Mouse (Mus musculus) NIH3T3 (cell line): ENCODE data around the gene Rgl2.
"Not testable (repeated sequence)": the region's sequence is repeated elsewhere in the genome, so short reads cannot be mapped to it uniquely, and the experiment has no call there.

Source experiments
- DNase-seq: peaks from one replicate; pipeline ENCODE4 v3.0.0-alpha.2; 2012; ENCODE audit warnings: low read depth

Gene Rgl2

DNA sequence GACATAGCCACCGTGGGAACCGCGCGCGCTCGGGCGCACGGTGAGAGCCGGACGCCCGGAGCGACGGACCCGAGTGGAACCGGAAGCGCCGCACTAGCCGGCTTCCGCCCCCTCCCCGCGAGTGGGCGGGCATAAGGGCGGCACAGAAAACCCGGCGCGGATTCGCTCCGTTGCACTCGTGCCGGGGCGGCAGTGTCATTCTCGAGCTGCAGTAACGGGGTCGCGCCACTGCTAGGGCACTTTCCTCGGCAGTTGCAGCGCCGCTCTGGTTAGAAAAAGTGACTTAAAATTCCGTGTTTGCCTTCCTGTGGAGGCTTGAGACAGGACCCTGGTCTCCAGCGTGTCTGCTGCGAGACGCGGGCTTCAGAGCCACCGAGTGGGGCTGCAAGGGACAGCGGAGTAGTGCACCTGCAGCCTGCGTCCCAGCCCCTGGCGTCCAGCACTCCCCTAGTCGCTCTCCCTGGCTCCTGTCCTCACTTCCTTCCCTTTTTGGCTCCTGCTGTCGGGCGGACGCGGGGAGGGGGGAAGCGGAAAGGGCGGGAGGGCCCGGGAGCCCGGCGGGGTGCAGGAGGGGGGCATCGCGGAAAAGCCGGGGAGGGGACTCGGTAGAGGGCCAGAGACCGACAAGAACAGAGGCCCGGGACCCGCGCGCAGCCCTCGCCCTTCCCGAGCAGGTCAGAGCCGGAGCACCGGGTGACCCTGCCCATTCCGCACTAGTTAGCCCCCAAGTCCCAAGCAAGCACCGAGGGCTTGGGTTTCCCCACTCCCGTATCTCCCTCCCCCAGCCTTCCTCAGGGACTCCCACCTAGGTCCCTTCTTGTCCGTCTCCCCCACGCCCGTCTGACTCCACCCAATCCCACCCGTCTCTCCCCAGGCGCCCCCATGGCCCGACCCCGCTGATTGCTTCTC, at the start of gene Rgl2:
Gene Rgl2 (plus strand): TSS at position 173 of the 909 bp plus-strand sequence.
- DNase-seq = peak; percentile 96

DNA sequence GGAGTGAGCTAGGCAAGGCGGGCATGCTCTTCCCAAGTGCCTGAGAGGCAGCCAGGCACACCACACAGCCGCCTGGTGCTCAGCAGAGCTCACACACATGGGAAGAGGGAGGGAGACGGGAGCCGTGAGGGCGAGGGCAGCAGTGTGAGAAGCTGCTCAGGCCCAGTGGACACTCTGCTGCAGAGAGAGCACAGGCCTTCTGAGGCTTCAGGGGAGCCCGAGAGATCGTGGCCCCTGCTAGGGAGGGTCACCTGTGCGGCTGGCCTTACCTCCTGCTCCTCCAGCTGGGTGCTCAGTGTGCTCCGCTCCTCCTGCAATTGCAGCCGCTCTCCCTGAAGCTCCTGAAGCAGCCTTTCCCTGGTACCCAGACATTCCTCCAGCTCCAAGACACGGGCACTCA, 45.0 kb upstream of the Rgl2 start:
- DNase-seq = not testable (repeated sequence)

DNA sequence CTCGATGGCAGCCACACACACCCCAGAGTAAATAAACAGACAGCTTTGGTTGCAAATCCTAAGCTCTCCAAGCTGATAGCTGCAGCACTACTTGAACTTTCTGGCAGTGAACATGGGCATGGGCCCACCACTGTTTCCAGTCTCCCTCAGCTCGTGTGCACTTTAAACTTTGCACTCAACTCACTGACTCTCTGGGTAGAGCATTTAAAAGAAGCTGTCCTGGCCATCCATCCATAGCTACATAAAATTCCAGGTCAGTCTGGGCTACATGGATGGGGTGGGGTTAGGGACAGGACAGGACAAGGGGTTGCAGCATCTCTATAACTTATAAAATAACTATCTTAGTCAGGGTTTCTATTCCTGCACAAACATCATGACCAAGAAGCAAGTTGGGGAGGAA, 41.5 kb upstream of the Rgl2 start:
- not testable (repeated sequence) for DNase-seq

DNA sequence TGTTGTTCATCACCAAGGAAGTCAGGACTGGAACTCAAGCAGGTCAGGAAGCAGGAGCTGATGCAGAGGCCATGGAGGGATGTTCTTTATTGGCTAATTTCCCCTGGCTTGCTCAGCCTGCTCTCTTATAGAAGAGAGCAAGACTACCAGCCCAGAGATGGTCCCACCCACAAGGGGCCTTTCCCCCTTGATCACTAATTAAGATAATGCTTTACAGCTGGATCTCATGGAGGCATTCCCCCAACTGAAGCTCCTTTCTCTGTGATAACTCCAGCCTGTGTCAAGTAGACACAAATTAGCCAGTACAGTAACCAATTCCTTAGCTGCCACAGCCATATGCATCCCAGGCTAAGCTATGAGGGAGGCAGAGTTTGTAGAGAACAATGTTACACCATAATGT, 41.1 kb upstream of the Rgl2 start:
- DNase-seq = not testable (repeated sequence)

DNA sequence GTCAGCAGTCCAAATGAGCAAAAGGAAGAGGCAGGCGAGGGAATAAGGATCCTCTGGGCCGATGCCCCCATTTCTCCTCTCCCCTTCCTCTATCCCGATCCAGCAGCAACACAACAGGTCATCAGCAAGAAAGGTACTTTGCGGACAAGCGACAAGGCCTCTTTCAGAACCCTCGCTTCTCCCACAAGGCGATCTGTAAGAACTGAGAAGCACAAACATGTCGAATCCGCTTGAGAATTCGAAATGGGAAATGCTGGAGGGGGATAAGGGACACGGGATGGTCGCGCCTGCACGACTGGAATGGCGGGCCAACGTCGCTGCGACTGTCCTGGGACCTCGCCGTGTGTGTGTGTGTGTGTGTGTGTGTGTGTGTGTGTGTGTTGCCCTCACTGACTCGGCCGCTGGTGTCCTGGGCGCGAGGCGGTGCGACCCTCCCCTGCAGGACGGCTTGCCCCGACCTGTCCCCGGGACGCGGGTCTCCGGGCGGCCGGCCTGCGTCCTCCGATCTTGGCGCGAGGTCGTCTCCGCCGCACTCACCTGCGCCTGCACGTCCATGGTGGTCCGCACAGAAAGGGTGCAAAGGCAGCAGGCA, 39.3 kb upstream of the Rgl2 start:
- not testable (repeated sequence) for DNase-seq

DNA sequence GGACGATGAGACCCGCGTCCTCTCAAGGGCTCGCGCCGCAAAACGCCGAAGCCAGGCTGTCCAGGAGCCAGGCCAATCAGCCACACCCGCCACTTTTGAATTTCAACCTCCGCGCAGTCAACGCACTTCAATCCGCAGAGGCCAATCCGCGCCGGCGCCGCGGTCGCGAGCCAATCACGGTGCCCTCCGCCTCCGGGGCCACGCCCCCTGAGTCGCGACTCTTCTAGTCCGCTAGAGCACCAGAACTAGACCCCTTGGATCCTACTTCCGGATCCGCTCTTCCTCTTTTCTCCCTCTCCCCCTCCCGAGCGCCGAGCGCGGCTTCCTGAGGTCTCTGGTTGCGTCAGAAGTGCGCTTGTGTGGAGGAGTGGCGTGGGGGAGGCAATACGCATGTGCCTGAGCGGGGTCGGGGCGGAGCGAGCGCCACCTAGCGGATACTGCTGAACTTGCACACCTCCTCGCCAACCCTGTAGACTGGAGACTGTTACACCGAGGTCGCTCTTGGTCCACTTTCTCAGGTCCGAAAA, 38.7 kb upstream of the Rgl2 start, which contains the start of gene Kifc1:
Gene Kifc1 (minus strand): TSS at position 129 of the 527 bp plus-strand sequence.
- peak; percentile 100 for DNase-seq

DNA sequence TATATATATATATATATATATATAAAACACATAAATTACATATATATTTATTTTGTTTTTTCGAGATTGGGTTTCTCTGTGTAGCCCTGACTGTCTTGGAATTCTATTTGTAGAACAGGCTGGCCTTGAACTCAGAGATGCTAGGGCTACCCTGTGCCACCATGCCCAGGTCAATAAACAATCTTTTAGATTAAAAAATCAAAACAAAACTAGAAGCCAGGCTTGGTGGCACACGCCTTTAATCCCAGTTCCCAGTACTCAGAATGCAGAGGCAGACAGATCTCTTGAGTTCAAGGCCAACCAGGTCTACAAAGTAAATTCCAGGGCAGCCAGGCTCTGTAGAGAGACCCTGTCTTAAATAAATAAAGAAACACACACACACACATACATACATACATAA, 38.0 kb upstream of the Rgl2 start:
- no peak for DNase-seq

DNA sequence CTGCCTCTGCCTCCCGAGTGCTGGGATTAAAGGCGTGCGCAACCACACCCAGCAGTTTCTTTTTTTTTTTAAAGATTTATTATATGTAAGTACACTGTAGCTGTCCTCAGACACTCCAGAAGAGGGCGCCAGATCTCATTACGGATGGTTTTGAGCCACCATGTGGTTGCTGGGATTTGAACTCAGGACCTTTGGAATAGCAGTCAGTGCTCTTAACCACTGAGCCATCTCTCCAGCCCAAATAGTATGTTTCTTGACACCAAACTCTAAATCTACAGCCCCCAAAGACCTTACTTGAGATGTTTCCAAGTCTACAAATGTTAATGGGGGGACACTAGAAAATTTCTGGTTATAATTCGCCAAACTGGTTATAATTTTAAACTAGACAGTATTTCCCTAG, 37.5 kb upstream of the Rgl2 start:
- not testable (repeated sequence) for DNase-seq

DNA sequence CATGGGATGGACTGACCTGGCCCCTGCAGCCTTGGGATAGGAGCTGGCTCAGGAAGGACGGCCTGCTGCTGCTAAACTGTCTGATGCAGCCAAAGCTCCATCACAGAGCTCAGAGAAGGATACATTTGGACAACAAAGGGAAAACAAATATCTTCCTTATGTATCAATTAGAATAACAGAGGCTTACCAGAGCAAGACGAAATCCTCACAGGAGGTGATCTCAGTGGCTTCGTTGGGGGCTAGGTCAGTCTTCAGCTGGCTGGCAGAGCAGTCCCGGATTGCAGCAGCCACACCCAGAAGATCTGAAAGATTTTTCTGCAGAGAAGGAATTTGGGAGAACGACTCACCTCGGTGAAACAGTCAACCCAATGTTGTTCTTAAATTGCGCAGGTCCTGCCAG, 36.9 kb upstream of the Rgl2 start:
- peak; percentile 40 for DNase-seq

DNA sequence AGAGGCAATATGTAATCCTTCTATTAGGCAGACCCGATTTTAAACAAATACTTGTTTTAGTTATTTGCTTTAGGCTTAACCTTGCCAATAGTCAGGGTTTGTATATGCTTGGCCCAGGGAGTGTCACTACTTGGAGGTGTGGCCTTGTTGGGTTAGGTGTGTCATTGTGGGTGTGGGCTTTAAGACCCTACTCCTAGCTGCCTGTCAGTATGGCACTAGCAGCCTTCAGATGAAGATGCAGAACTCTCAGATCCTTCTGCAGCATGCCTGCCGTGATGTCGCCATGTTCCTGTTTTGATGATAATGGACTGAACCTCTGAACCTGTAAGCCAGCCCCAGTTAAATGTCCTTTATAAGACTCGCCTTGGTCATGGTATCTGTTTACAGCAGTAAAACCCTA, 36.3 kb upstream of the Rgl2 start:
- peak; percentile 1 for DNase-seq

DNA sequence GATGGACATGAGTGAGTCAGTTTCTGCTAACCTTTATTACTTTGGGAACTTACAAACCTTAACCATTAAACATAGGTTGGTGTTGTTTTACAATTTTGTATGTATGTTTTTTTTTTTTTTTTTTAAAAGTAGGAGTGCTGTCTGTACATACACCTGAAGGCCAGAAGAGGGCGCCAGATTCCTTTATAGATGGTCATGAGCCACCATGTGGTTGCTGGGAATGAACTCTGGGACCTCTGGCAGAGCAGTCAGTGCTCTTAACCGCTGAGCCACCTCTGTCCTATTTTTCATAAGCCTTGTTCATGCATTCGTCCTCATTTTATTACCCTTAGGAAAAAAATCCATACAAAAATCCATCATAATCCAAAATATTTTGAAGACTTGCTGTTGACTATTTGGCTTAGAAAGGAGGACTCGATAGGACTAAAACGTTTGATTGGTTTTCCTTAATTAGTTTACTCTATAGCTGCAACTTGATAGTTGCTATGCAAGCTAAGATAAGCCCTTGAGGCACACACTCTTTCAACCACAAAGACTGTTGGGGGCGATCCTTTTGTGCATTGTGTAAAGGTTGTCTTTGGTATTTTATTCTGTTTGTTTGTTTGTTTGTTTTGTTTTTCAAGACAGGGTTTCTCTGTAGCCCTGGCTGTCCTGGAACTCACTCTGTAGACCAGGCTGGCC, 32.1 kb upstream of the Rgl2 start:
- peak; percentile 93 for DNase-seq

DNA sequence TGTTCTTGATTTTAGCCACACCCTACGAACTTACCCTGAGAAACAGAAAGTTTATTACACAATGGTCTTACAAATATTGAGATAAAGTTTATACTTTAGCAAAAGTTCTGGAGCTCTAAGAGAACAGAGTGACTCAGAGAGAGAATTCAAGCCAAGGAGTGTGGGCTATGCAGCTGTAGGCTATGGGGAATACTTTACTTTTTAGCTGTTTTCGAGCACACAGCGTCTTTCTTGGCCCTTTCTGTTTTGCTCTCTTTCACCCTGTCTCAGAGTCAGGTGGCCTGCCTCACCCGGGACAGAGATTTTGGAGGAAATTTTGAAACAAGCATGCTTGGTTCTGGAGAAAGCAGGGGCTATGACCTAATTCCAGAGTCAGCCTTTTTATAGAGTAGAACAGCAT, 31.1 kb upstream of the Rgl2 start:
- DNase-seq = peak; percentile 73

DNA sequence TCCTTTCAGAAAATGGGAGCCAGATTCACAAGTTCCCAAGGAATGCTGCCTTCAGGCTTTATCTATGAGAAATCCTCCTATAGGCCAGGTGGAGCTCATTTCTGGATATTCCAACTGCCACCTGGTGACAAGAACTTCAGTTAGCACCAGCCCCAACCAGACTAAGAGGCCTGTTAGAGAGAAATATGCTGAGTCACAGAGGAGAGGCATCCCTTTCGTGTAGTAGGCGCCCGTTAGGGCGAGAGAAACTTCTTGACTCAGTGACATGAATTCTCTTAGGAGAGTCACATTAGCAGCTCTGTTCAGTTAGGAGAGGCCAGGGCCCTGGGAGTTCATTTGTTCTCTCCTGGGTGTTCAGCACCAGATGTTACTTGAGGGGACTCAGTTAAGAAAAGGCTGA, 29.7 kb upstream of the Rgl2 start:
- no peak for DNase-seq

DNA sequence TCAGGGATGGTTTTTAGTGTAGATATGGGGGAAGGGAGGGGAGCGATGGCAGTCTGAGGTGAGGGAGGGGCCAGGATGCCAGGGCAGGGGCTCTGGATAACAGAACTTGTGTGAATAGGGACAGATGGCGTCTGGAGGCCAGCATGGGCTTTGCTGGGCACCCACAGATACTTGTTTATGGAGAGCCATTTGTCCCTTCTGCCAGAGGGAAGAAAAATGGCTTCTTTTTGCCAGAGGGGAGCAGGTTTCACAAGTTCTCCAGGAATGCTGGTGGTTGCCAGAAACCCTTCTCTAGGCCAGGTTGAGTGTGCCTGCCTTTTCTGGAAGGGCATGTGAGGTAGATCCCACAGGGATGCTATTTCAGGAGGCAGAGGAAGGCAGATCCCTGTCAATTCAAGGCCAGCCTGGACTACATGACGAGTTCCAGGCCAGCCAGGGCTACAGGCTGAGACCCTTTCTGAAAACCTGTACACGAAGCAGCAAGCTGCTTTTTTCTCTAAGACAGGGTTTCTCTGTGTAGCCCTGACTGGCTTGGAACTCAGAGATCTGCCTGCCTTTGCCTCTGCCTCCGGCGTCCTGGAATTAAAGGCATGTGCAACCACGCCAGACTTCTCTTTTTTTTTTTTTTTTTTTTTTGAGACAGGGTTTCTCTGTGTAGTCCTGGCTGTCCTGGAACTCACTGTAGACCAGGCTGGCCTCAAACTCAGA, 28.9 kb upstream of the Rgl2 start:
- DNase-seq = peak; percentile 24

DNA sequence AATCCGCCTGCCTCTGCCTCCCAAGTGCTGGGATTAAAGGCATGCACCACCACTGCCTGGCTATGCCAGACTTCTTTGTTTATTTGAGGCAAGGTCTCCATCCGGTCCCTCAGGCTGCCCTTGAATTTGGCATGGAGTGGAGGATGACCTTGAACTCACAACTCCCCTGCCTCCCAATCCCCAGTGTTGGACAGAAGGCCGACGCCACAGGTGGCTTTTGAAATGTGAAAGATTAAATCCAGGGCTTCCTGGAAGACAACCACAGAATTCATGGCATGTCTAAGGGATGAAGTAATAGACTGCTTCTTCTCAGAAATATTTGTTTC, 28.4 kb upstream of the Rgl2 start:
- no peak for DNase-seq

DNA sequence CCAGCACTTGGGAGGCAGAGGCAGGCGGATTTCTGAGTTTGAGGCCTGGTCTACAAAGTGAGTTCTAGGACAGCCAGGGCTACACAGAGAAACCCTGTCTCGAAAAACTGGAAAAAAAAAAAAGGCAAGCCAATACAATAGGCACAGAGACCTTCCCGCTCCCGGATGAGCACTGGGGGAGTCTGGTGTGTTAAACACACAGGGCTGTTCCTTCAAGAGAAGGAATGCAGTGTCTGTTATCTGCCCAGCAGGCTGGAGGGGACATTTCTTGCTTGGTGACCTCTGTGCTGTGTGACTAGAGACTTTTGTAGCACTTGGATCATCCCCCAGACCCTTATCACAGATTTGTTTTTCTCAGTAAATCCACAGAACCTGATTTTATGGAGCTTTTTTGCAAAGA, 27.7 kb upstream of the Rgl2 start:
- no peak for DNase-seq

DNA sequence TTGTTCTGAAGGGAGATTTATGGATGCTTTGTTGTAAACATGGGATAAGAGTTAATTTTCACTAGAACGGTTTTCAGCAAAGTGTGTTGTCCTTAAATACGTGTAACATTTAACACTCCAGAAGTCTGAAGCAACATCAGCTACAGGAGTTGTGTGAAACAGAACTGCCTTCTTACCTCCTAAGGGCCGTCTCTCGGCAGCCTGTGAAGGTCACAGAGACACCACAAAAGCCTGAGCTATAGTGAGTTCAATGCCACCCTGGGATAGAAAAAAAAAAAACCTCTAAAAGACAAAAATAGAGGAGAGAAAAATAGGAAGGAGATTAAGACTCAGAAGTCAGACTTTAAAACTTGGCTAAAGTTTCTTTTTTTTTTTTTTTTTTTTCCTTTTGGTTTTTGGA, 27.3 kb upstream of the Rgl2 start:
- no peak for DNase-seq

DNA sequence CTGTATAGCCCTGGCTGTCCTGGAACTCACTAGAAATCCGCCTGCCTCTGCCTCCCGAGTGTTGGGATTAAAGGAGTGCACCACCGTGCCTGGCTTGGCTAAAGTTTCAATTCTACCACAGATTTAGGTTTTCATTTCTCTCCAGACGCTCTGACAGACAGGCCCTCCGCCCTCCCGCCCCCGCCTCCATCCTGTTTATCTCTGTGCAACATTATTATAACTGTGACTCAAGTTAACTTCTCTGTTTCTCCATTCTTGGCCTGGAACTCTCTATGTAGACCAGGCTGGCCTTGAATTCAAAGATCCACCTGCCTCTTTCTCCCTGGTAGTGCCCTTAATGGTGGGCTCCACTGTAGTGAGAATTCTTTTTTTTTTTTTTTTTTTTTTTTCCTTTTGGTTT, 26.9 kb upstream of the Rgl2 start:
- DNase-seq = no peak

DNA sequence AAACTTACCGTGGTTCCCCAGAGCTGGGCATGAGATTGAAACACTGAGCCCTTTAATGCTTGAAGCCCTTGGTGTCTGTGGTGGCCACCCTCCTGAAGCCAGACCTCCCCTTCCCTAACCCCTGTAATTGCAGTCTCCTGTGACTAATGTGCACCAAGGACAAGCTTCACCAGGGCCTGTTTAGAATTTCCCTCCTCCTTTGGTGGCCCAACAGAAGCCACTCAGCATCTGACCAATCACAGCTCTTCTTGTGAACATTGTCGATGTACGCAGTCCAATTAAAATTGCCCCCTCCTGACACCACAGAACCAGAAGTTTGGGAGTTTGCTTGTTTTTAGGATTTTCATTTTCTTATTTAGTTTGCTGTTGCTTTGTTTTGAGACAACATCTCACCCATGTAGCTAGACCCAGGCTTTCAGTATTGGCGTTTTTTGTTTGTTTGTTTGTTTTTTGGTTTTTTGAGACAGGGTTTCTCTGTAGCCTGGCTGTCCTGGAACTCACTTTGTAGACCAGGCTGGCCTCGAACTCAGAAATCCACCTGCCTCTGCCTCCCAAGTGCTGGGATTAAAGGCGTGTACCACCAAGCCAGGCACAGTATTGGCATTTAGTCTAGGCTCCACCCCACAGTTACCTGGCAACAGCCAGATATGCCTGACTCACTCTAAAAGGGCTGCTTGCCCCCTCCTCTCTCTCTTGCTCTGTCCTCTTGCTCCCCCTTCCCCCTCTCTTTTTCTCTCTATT, 25.3 kb upstream of the Rgl2 start:
- DNase-seq = not testable (repeated sequence)

DNA sequence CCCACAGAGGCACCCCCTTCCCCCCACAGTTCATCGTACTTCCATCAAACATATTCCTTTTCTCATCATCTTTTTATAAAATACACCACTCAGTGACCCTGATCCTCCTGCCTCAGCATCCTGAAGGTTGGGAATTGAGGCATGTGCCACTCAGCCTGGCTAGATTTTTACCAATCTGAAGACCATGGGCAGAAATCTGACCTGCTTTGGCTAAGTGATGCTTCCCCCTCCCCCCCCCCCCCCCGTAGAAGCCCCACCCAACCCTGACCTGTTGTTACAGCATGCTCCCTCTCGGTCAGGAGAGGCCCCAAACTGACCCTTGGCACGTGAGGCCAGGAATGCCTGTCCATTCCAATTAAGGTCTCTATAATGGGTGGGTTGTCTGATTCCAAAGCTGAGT, 24.5 kb upstream of the Rgl2 start, which contains the start of gene Platr17:
Gene Platr17 (plus strand): TSS at position 301 of the 400 bp plus-strand sequence.
- not testable (repeated sequence) for DNase-seq

DNA sequence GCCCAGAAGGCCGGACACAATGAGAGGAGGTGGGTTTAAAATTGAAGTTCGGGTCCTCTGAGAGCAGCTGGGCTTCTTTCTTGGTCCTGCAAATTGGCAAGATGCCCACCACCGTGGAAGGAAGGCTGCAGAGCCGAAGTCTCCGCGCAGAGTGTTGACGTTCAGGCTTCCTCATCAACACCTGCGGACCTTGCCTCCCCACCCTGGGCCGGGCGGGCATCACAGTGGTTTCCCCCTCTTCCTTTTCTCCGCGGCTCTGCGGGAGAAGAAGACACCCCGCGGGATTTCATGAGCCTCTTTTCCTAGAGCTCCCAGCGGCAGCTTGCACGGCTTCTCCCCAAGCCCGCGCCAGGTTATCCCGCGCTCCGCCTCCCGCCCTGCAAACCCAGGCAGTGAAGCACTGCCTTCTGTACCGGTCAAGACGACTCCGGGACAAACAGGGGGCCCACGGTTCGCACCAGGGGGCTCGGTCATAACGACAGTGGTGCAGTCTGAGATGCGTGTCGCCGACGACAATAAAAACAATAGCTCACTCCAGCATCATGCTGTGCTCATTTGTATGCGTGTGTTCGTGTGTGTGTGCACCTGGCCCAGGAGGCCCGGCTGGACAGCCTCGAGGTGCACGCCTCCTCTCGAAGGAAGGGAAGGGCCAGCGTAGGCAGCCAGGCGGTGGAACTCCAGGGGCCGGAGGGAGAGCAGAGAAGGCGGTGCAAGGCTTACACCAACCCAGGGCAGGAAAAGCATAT, 20.8 kb upstream of the Rgl2 start:
- peak; percentile 60 for DNase-seq
